Mouse (Mus musculus): ENCODE results near the gene Poln. TPM values are rescaled to one million over a fixed set of nuclear protein-coding genes. Genes with fewer than 3 reads are reported as not detected.

Poln gene
- total RNA-seq, 2 experiments from 2014 or later = 8.0 to 8.5 TPM

DNA sequence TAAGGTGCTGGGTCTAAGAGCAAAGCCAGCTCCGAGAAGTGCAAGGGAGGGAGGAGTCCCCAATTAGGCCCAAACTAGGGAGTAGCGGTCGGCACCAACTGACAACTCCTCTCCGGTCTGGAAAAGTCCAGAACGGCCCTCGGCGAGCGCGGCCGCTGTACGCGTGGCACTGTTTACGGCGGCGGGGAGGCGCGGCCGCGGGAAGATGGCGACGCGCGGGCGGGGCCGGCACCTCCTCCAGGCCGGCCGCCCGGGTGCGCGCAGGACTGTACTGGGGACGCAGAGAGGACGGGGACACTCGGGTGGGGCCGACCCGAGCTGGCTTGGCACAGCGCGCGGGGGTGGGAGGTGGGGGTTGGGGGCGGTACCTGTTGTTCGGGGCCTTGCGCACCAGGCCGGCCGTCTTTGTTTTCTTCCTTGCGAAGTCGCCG lies 17.7 kb upstream of the Poln start:
- peak; percentile 75 to 85 for DNase-seq

DNA sequence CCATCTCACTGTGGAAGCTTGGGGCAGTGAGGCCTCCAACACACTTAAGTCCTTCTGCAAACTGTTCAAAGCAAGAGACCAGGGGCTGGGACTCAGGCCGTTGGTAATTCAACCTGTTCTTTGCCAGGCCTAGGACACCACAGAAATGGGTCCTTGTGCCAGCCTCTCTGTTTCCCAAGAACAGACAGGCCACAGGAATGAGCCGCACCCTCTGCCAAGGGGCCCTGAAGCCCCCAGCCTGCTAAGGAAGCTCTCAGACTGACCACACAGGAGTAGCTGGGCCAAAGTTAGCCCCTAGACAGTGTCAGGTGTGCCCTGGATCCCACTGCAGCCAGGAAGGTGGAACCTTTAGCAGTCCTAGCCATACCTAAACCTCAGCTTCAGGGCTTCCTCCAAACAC lies 17.1 kb upstream of the Poln start:
- no peak for DNase-seq

DNA sequence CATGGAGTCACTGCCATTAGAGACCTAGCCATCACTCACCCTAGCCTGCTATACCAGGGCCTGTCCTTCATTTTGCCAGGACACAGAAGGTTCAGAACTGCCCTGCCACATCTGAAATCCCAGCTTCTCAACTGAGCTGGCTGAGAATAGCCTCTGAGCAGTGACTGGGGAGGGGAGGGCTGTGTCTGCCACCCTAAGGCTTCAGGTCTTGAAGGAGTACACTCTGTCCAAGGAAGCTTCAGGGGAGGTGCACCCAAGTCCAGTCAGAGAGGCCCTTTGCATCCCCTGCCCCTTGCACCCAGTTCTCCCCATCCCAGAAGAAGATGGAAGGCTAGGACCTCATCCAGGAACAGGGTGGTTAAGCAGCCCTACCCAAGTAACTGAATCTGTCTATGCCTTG lies 16.5 kb upstream of the Poln start:
- DNase-seq = no peak

DNA sequence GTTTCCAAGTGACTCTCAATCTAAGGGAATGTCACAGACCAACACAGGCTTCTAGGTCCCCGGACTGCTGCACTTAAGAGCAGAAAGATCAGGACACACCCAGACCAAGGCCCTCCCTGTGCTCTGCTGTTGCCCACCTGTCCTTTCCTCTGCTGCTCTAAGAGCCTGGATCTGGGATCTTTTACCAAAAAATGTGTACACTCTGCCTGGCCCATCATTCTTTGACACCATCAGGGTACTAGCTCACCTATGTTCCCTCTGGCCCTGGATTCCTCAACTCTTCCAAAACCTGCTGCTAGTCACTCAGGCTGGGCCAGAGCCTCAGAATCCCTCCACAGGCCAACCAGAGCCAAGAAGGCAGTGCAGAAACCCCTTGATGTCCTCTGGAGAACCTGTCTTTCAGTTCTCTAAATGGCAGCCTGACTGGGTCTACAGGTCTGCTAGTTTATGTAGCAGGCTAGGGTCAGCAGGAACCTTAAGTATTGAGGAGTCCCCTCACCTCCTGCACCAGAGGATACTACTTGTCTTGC lies 15.9 kb upstream of the Poln start:
- DNase-seq = no peak

DNA sequence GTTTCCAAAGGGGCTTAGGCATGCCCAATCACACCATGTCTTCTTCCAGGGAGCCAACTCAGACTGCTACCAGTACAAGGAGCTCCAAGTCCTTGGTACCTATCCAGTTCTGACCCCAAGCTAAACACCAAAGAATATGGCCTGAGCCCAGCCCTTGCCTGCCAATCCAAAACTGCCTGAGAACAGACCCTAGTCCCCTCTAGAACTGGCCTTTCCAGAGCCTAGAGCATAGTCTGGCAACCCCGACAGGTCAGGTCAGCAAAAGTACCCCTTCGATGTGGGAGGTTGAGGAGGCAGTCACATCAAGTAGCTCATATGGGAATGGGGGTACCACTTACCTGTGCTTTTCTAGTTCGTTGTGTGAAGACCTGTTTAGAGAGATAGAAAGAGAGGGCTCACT lies 14.7 kb upstream of the Poln start:
- DNase-seq = no peak

DNA sequence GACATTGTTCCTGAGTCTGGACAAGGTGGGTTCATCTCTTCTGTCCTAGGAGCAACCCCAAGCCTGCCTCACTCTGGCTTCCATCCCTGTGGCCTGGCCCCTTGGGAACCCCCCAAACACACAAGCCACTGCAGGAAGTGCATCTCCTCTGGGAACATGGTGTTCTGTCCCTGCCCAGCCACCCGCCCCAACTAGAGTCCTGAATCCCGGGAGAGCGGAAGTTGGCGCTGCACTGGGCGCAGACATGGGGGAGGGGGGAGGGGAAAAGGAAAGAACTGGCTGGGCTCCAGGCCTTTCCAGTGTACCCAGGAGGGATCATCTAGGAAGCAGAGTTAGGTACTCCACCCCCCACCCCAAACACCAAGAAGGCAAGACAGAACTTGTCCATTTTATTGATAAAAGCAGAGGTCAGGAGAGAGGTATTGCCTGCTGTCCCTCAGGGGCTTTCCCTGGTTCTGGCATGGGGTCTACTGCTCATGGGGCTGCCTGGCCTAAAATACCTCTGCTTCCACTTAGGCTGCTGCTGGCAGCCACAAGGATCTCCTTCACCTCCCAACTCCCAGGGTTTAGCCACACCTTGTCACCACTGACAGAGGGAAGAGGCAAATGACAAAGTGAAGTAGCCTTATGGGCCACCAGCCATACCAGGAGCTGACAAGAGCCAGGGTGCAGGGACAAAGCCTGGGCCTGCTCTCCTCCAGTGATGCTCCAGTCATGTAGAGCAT lies 14.1 kb upstream of the Poln start:
- DNase-seq = peak; percentile 65 to 71

DNA sequence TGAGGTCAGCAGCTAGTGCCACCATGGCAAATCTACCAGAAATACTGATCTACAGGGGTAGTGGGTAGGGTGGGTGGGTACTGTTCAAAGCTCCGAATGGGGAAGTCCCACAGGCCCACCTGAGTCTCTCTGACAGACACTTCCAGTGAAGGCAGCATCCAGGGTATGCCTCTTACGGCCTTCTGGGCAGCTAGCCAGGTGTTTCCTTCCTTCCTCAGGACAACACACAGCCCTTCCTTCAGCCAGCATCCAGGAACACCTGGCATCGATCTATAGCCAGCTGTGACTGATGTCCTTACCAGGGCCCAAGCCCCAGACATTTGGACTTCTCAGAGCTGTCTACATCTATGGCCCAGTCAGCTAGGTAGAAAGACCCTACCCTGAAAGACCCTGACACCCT lies 13.2 kb upstream of the Poln start:
- peak; percentile 52 to 59 for DNase-seq

DNA sequence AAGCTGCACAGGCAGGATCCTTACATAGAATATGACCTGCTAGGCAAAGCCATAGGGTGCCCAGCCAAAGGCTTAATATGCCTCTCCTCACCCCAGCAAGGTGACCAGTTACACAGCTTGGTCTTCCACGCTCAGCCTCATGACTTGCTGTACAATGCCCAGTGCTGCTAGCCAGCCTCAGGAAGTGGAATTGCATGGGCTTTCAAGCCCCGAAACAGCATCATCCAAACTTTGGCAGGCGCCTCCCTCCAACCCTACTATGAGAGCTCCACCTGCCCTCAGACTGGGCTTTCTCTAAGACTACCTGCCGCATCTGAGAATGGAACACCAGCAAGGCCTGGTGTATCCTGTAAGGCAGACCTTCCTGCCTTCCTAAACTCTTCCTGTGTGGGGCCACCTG lies 8.6 kb upstream of the Poln start:
- DNase-seq = no peak

DNA sequence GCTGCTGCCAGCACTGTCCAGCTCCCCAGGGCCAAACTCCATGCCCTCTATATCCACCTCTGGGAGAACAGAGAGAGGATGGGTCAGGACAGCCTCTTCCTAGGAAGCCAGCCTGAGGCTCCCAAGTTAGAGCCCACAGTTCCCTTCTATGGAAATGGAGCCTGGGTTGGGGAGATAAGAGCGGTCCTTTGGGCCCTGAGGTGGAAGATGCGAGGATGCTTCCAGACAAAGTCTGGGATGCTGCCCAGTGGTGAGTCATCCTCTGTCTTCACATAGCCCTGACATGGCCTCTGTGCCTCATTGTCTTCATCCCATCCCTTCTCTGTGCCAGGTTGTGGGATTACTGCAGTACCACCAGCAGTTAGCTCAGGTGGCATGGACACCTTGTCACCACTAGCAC lies 7.8 kb upstream of the Poln start:
- peak; percentile 56 to 57 for DNase-seq

DNA sequence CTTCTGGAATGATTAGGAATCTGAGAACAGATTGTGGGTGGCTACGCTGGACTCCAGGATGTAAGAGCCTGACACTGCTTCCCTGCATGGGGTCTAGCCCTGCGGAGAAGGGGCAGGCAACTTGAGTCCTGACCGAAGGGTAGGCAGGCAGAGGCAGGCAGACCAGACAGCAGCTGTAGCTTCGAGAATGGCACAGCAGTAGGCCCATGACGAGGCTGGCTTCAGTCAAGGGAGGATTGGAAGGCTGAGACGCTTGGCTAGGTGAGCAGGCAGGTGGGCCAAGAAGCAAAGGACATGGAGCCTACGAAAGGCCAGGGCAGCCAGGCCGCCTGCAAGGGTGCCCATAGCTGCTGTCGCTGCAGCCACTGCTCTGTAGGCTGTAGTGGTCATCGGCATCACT lies 7.4 kb upstream of the Poln start:
- no peak for DNase-seq

DNA sequence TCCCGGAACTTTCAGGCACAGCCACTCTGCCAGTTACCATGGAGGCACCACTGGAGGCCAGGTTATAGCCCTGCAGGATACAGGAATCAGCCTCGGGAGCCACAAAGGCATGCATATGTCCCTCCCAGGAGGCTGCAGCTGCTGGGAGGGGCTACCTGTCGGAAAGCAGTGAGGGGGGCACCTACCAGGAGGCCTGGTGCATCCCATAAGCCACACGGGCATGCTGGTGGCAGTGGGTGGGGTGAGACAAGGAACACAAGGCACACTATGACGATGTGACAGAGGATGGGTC lies 6.1 kb upstream of the Poln start:
- DNase-seq = no peak

DNA sequence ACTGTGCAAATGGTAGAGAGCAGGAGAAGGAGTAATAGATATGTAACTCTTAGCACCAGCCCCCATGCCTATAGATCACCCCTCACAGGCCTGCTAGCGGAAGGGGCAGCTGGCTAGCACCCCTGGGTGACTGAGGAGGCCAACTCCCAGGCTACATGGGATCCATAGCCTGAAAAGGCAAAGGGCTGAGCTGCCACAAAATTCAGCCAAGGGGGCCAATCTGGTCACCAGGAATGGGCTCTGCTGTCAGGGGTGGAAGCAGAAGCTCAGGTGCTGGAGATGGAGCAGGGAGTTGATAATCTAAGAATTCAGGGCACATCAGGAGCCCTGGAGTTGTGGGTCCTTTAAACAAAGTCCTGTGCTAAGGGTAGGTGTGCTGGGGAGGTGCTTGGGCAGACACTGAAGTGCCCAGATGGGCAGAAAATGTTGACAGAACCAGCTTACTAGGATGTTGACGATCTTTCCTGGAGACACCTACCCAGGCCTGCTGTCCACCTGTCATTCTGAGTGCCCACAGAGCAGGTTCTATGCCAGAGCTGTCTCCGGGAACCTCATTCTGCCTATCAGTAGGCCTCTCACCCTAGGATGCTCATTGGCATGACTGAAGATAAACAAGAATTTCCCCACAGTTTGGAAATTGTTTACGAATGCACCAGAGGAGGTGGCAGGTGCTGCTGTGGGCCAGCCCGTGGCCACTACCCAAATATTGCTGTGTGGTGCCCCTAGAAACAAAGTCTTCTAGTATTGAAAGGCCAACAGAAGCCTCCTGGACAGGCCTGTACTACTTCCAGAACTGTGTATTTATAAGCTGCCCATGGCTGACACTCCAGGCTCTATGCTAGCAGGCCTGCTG lies 5.5 kb upstream of the Poln start:
- no peak for DNase-seq

DNA sequence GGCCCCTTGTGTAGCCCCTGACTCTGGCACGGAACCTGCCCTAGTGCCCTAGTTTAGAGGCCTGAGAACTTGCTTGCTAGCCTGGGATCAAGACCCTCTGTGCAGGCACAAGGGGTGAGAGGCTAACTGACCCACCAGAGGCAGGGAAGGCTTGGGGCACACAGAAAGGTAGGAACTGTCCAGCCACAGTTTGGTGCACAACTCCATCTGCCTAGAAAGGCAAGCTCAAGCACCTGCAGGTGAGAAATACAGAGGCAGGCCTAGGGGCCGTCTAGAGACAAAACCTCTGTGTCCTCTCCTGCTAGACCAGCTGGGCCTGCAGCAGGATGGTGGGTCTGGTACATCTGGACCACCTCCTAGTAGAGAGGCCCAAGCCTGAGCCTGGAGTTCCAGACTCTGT lies 4.8 kb upstream of the Poln start:
- no peak for DNase-seq

DNA sequence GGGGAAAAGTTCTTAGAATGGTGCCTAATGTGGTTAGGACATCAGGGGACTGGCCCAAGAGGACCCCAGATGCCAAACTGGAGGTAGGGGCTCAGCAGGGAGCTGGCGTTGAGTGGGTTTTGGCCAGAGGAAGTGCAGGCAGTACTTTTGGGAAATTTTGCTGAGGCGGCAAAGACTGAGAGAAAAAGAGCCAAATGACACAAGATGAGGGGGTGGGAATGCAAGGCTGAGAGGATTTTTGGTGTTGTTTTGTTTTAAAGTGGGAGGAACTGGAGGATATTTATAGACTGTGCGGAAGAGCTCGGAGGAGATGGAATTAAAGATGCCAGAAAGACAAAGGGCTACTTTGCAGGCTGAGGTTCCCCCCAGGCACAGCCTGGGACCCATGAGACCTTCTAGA lies 1.5 kb upstream of the Poln start:
- DNase-seq = no peak

DNA sequence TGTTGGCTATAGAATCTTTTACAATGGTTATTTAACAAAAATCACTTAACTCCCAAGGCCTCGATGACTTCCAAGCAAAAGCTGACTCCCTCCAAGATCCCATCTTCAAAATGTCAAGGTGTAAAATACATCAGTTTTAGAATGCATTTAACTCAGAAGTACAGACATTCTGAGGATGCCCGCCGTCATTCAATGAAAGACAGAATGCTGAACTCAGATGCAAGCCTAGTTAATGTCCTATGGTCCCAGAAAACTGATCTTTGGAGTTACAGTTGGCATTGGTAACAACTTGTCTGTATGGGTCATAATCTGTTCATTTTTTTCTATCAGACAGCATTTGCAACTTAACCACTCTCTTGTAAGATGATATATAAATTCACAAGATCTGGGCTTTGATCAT lies 706 bp upstream of the Poln start:
- DNase-seq = no peak

DNA sequence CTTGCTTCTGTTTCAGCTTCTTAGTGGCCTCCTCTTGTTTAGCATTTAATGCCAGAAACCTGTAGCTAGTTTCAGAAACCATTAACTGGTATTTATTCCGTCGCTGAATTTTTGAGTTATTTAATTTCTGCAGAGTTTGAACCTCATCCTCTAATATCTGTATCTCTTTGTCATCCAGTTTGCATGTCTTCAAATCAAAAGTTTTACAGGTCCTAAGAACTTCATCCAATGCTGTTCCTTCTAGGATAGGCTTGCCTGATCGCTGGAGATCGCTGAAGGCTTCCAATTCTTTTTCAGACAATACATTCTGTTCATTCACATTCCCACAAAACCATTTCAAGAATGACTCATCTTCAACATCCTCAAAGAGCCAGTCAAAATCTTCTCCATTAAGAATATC lies 1.4 kb downstream of the Poln start:
- no peak for DNase-seq

DNA sequence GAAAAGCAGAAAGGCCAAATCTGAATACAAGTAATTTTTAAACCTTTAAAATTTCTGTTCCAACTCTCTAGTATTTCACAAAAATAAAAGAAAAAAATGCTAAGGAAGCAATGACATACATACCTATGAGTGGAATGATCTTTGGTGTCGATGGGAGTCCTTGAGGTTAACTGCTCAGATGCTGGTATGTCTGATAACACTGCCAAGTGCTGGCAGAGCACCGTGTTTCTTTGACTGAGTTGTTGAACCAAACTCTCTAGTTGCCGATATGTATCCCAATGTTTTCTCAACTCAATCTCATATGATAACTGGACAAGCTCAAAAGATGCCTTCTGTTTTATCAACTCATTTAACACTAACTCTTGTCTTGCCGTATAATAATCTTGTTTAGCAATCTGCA lies 3.5 kb downstream of the Poln start:
- DNase-seq = no peak

DNA sequence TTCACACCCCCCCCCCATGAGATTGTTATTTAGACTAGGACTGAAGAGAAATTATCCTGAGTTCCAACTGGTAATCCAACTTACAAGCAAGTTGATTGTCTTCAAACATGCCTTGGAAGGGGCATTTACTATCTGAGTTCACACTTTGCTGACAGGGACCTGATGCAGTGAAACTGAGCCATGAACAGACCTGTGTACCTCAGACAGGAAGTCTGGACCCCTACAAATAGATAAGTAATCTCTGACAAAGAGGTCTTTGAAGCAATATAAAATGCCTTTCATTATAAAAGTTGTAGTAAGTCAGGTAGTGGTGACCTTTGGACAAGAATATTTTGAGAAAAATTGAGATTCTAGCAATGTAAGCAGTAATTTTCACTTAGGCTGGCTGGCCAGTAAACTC lies 20.8 kb downstream of the Poln start:
- DNase-seq = no peak

DNA sequence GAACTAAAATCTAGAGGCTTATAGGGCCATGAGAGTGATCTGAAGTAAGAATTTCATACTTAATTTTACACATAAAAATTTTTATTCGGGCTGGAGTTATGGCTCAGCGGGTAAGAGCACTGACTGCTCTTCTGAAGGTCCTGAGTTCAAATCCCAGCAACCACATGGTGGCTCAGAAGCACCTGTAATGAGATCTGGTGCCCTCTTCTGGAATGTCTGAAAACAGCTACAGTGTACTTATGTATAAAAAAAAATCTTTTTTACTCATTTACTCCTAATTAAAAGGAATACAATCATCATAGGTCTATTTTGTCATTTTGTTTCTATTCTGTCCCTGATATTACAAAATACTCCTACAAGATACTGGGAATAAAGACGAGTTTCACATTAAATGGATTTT lies 21.7 kb downstream of the Poln start:
- DNase-seq = no peak

DNA sequence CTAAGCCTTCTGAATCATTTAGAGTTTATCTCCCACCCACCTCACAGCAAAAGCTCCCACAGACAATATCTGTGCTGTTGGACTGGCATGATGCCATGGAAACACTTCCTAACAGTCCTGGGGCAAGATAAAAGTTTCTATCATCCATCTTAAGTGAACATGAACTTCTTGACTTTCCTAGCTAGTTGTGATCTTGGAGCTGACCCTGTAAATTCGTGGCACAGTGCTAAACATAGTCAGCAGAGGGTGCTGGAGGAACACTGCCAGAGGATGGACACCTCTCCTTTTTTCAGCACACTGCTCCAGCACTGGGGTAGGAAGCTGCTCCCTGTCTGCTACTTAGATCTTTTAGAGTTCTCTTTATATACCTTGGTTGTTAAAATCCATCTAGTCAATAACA lies 29.5 kb downstream of the Poln start:
- DNase-seq = peak; percentile 31 to 41

DNA sequence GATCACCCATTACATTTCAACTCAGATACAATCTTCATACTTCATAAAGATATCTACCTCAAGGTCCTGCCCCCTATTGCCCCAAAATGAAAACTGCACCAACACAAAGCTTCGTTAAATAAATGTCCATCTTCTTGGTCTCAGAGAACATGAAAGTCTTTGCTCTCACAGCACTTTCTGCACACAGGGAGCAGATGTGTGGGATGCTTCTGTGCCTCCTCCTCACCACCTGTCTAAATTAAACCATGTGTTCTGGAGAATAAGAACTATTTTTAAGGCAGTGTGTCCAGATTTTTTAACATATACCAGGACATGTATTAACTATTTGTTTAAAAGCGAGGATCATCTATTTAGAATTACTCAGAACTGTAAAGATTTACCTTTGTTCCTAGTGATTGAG lies 36.5 kb downstream of the Poln start:
- no peak for DNase-seq

DNA sequence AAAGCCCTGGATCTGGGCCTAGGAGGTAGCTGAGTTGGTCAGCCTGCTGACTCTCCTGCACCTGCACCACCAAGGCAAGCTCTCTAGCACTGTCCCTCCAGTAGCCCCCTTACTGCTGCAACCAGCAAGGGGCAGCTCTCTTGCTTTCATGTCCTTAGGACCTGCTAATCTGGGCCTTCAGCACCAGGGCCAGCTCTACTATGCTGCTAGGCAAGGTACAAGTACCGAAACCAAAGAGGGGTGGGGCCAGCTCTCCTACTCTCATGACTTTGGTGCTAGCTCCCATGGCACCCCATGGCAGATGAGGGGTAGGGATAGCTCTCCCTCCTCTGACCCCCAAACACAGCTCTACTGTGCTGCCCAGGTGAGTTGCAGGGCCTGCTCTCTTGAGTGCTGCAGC lies 45.1 kb downstream of the Poln start:
- DNase-seq = peak in 1 of 2 experiments; percentile 4

DNA sequence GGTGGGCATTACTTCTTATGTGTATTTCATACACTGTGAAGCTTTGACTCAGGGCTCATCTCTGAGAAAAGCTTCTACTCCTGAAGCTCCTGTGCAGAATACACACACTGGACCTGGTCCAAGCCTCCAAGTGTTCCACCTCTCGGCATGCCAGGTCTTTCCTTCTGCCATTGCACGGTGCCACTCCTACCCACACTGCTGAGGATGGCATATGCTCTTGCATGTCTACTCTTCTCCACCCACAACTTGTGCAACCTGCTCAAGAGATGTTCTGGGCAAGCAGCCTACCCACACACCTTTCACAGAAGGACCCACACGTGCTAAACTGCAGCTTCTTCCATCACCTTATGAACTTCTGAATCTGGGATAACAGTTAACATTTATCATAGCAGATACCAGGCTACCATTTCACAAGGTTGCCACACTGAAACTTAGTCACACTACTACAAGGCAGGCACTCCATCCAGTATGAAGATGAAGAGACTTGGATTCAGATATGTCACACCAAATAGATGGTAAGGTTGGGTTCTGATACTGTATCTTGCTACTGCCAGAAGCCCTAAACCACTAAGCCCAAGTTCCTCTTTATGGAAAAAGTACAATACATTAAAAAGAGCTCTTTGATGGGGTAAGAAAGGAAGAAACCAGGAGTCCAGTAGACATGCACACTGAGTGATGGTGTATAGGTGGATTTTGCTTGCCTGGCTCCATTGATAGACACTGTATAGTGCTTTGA lies 50.0 kb downstream of the Poln start:
- no peak for DNase-seq
